Mouse (Mus musculus): ENCODE measurements around the gene Pigyl. TPM values are rescaled to one million over a fixed set of nuclear protein-coding genes. Genes with fewer than 3 reads are reported as not detected.

The Pigyl gene
- polyA plus RNA-seq, 2 experiments = 26.4 to 41.5 TPM

- Histone ChIP-seq H3K36me3 (replicated peaks; ENCODE audit: control insufficient read depth, insufficient read depth, low read depth) (no peaks in the 10 kb centered on the region), H3K4me1 (replicated peaks; ENCODE audit: control insufficient read depth in 2 of 2, insufficient read depth in 2 of 2, low read length in 1 of 2) (peaks cover 6 to 10% of the 10 kb centered on the region in 2 experiments), H3K9me3 (ENCODE audit: control insufficient read depth, low read length) (no peaks in the 10 kb centered on the region), H3K27me3 (ENCODE audit: control insufficient read depth, insufficient read depth, low read length) (no peaks in the 10 kb centered on the region), H3K9ac (replicated peaks) (peak overlapping the region; percentile 88), H3K4me2 (ENCODE audit: low read depth) (peak overlapping the region; percentile 93), H3K4me3 (ENCODE audit: insufficient read depth in 1 of 2, low read depth in 2 of 2, low read length in 2 of 2) (peak overlapping the region; percentile 85 to 87), H3K27ac (no peak overlapping the region)
- WGBS (ENCODE audit: insufficient replicate concordance) = 68% methylated on average over 34 of the region's 34 CpGs
- no peak for TF ChIP-seq CTCF (IDR thresholded peaks at IDR 0.05; ENCODE audit: low read depth)
- no peak for TF ChIP-seq EP300 (IDR thresholded peaks at IDR 0.05; ENCODE audit: low read depth)
- ATAC-seq (ENCODE audit: insufficient read depth) (no peak), DNase-seq (ENCODE audit: low read depth in 3 of 3, low spot score in 3 of 3) (no peak)
These were observed 1.0 kb downstream of the Pigyl start for GRCm38 (mm10) chr9:22157516-22158265.

DNA sequence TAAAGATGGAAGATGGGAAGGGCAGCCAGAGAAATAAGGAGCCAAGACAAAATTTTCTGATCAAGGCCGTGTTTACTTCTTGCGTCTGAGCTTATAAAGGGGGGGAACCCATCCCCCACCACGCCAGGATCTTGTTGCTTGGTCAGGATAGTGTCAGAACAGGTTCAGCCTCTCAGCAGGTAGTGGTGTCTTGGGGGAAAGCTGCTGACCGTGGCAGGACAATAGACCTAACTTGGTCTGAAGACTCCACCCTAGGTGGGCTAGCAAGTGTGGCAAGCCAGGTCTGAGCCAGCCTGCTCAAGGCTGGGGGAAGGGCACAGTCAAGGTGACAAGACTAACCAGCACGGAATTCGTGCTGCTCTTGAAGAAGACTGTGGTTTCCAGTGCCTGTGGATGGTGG lies 4.7 kb downstream of the Pigyl start:
- DNase-seq (ENCODE audit: low read depth in 3 of 3, low spot score in 3 of 3) (no peak), ATAC-seq (ENCODE audit: insufficient read depth) (no peak)
- Histone ChIP-seq H3K9ac (replicated peaks) (no peak overlapping the region), H3K9me3 (ENCODE audit: control insufficient read depth, low read length) (no peaks in the 10 kb centered on the region), H3K27me3 (ENCODE audit: control insufficient read depth, insufficient read depth, low read length) (no peaks in the 10 kb centered on the region; the same call in 1 of the 2 replicates), H3K36me3 (replicated peaks; ENCODE audit: control insufficient read depth, insufficient read depth, low read depth) (no peaks in the 10 kb centered on the region), H3K27ac (no peak overlapping the region), H3K4me3 (ENCODE audit: insufficient read depth in 1 of 2, low read depth in 2 of 2, low read length in 2 of 2) (no peak overlapping the region), H3K4me1 (replicated peaks; ENCODE audit: control insufficient read depth in 2 of 2, insufficient read depth in 2 of 2, low read length in 1 of 2) (peaks cover 4 to 6% of the 10 kb centered on the region in 2 experiments; a peak in 3 of 4 replicates), H3K4me2 (ENCODE audit: low read depth) (no peak overlapping the region)
- 44% methylated on average over 6 of the region's 6 CpGs for WGBS (ENCODE audit: insufficient replicate concordance)
- no peak for TF ChIP-seq CTCF (IDR thresholded peaks at IDR 0.05; ENCODE audit: low read depth)
- no peak for TF ChIP-seq EP300 (IDR thresholded peaks at IDR 0.05; ENCODE audit: low read depth)

GRCm38 (mm10) chr9:22162305-22162704 lies 5.7 kb downstream of the Pigyl start:
- ATAC-seq (ENCODE audit: insufficient read depth) (no peak), DNase-seq (ENCODE audit: low read depth in 3 of 3, low spot score in 3 of 3) (no peak)
- Histone ChIP-seq H3K9me3 (ENCODE audit: control insufficient read depth, low read length) (no peaks in the 10 kb centered on the region; the same call in 1 of the 2 replicates), H3K4me1 (replicated peaks; ENCODE audit: control insufficient read depth in 2 of 2, insufficient read depth in 2 of 2, low read length in 1 of 2) (peaks cover 4% of the 10 kb centered on the region in 2 experiments; a peak in 3 of 4 replicates), H3K4me3 (ENCODE audit: insufficient read depth in 1 of 2, low read depth in 2 of 2, low read length in 2 of 2) (no peak overlapping the region), H3K27ac (no peak overlapping the region), H3K36me3 (replicated peaks; ENCODE audit: control insufficient read depth, insufficient read depth, low read depth) (no peaks in the 10 kb centered on the region), H3K27me3 (ENCODE audit: control insufficient read depth, insufficient read depth, low read length) (no peaks in the 10 kb centered on the region; the same call in 1 of the 2 replicates), H3K9ac (replicated peaks) (no peak overlapping the region), H3K4me2 (ENCODE audit: low read depth) (no peak overlapping the region)
- WGBS (ENCODE audit: insufficient replicate concordance) = 63% methylated on average over 9 of the region's 9 CpGs
- no peak for TF ChIP-seq EP300 (IDR thresholded peaks at IDR 0.05; ENCODE audit: low read depth)
- no peak for TF ChIP-seq CTCF (IDR thresholded peaks at IDR 0.05; ENCODE audit: low read depth)

- no peak overlapping the region for H3K4me2 ChIP-seq (ENCODE audit: low read depth)
- ATAC-seq (ENCODE audit: insufficient read depth) (no peak), DNase-seq (ENCODE audit: low read depth in 3 of 3, low spot score in 3 of 3) (no peak)
- no peak overlapping the region for H3K4me3 ChIP-seq (ENCODE audit: insufficient read depth in 1 of 2, low read depth in 2 of 2, low read length in 2 of 2)
- no peaks in the 10 kb centered on the region for H3K4me1 ChIP-seq (replicated peaks; ENCODE audit: control insufficient read depth in 2 of 2, insufficient read depth in 2 of 2, low read length in 1 of 2)
- H3K9me3 ChIP-seq (ENCODE audit: control insufficient read depth, low read length) = no peaks in the 10 kb centered on the region; the same call in 1 of the 2 replicates
- H3K36me3 ChIP-seq (replicated peaks; ENCODE audit: control insufficient read depth, insufficient read depth, low read depth) = no peaks in the 10 kb centered on the region
- no peaks in the 10 kb centered on the region; the same call in 1 of the 2 replicates for H3K27me3 ChIP-seq (ENCODE audit: control insufficient read depth, insufficient read depth, low read length)
- WGBS (ENCODE audit: insufficient replicate concordance) = 71% methylated on average over 7 of the region's 7 CpGs
- TF ChIP-seq EP300 (IDR thresholded peaks at IDR 0.05; ENCODE audit: low read depth) = no peak
- no peak overlapping the region for H3K9ac ChIP-seq (replicated peaks)
- H3K27ac ChIP-seq = no peak overlapping the region
These were observed 6.3 kb downstream of the Pigyl start for GRCm38 (mm10) chr9:22162912-22163311.
